Mouse (Mus musculus) spleen, adult 18-20 months (tissue): Measurements from ENCODE around the gene Trmu.

Experiments used
- DNase-seq, 2 experiments: peaks; one replicate each; pipeline ENCODE4 v3.0.0; 2022; ENCODE audit warnings: mixed read lengths in 2 of 2

Trmu gene

GRCm38 (mm10) chr15:85897113-85897512 is 18.0 kb downstream of the Trmu start:
- no peak for DNase-seq

GRCm38 (mm10) chr15:85899396-85899795 is 20.3 kb downstream of the Trmu start:
- DNase-seq, result no peak

DNA sequence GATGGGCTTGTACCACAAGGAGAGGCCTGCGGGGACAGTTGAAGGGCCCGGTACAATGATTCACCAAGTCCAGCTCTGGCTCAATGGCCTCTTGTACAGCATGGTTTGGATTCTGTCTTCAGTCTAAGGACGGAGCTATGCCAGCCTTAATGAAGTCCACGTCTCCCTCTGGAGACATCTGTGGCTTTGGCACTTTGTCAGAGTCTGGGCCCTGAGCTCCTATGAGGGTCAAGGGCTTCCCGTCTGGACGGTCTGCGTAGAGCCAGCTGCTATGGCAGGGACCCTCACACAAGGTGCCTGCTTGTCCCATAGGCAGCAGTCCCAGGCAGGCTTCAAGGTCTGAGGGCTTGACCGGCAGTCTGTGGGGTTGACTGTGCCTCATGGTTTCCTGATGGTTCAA is 21.2 kb downstream of the Trmu start:
- DNase-seq, result no peak

DNA sequence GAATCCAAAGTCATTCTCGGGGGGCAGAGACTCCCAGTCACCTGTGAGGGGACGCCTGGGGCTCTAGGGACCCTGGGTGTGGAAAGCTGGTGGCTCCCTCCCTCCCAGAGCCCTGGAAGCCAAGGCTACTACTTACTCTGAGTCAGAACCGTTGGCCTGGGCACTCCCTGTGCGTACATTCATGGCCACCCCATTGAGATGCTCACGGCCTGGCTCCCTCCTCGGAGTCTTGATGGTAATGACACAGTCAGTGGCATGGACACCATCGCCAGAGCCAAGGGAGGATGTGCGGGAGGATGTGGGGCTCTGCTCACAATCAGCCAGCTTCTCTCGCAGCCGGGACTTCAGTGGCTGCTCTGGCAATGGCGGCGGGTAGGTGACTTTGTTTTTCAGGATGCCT is 21.7 kb downstream of the Trmu start:
- no peak for DNase-seq

GRCm38 (mm10) chr15:85902505-85902904 is 23.4 kb downstream of the Trmu start:
- DNase-seq, result no peak

GRCm38 (mm10) chr15:85903826-85904225 is 24.7 kb downstream of the Trmu start:
- peak in 1 of 2 experiments; percentile 14 for DNase-seq

DNA sequence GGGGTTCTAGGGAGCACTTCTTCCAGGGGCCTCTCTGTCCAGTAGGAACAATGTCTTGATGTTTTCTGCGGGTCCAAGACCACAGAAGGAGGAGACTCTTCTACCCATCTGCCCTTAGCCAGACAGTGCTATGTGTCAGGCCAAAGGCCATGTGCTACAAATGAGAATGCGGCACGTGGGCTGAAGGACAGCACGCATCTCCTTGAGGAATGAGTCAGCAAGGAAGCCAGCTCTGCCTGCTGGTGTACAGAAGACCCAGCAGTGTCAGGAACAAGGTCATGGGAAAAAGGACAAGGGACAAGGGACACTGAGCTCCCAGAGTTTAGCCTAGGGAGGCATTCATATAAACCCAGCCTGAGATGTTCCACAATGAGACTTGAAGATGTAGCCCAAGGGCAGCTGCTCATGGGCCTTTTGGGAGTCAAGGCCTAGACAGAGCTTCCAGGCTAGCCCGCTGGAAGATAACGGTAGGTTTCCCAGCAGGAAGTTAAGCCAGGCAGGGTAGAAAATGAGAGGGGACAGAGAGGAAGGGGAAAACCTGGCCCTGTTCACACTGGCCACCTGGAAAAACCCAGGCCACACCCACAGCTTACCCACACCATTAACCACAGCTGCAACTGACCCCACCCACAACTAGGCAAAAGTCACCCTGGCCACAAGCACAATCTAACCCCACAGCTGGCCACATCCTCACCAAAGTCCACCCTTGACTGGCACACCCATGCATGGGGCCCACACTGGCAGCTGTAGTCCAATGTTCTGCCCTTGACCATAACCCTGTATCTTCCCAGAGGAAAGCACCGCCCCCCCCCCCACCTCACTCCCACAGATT is 29.8 kb downstream of the Trmu start:
- no peak for DNase-seq

DNA sequence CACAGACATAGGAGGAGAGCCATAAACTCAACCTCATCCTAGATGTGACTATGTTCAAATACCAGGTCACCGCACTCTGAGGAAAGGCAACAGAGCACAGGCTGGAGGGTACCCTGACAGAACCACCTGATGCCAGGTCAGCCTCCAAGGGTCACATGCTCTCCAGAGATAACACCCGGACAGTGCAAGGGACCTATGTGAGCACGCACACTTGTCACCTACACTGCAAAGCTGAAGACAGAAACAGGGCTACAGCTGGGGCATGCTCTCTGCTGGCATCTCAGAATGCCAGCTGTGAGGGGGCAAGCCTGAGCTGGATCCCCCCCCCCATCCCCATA is 30.3 kb downstream of the Trmu start:
- DNase-seq, result no peak

GRCm38 (mm10) chr15:85909931-85910330 is 30.8 kb downstream of the Trmu start:
- no peak for DNase-seq

DNA sequence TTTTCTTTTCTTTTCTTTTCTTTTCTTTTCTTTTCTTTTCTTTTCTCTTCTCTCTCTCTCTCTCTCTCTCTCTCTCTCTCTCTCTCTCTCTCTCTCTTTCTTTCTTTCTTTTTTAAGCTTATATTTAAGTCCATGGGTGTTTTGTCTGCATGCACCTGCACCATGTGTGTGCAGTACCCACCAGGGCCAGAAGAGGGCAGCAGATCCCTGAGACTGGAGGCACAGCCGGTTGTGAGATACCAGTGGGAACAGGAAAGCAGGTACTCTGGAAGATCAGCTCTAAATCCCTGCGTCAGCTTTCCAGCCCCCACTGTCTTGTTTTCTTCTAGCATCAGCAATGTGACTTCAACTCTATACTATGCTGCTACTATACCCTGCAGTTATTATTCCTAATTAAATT is 34.5 kb downstream of the Trmu start:
- DNase-seq, result peak; percentile 26 to 63

DNA sequence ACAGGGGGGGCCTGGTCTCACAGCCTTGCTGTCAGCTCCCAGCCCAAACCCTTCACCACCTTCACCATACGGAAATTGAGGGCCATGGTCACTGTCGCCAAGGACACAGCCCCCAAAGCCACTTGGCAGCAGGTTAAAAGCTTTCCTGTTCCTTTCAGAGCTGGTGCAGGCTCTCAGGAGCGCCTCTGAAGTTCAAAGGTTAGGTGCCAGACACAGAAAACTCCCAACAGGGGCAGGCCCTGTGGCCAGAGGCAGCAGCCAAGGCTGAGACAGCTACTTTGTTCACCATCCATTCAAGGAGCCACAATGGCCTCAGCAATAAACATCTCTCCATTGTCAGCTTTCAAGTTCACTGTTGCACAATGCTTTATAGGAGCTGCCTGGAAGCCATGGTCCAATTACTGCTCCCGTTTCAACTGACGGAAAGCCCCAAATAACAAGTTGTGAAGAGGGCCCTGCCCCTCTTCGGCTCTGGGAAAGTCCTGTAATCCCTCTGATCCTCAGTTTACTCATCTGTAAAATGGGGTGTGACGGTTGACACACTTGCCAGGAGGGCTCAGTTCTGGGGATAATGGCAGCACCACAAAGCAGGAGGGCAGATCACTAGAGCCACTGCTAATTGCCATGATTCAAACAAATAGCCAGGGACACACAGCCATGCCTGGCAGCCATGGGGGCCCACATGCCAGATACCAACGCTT is 40.2 kb downstream of the Trmu start:
- no peak for DNase-seq

DNA sequence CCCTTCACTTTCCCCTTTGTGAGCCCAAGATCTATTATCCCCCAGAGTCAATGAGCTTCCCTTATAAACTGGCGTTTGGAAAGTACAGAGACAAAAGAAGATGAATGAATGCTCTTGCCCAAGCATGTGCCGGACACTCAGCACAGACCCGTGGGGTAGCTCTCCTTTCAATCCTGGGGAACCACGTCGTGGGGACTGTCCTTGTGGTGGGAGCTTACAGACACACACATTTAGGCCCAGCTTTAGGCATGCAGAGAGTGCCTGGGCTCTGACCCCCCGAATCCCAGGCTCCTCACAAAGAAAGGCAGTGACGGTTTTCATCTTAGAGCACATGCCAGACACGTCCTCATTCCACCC is 40.8 kb downstream of the Trmu start:
- no peak for DNase-seq

- no peak for DNase-seq
Observed at GRCm38 (mm10) chr15:85921855-85922254, 42.7 kb downstream of the Trmu start.

DNA sequence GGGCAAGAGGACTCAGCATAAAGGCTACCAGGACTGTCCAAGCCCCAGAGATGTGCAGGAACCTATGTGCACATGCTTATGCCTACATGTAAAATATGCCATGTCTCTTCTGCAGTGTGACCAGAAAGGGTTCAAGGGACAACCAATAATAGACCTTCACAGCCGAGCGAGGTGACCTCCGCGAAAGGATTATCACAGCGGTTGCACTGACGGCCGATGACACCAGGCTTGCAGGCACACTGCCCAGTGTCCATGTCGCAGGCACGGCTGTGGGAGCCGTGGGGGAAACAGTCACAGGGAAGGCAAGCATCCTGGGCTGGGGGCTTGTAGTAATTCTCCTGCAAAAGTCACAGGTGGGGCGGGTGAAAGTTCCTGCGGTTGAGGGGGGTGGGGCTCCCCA is 49.0 kb downstream of the Trmu start:
- DNase-seq, result no peak

GRCm38 (mm10) chr15:85935627-85936049 is 56.5 kb downstream of the Trmu start:
- DNase-seq, result no peak
